Mouse (Mus musculus) heart, postnatal 14 days (tissue): ENCODE results near the gene Spcs2. TPM values are rescaled to one million over a fixed set of nuclear protein-coding genes. Genes with fewer than 3 reads are reported as not detected.
A peak's percentile ranks its signal among the peaks of the same experiment; 100 is the strongest.

Source experiments
- DNase-seq, 2 experiments: peaks; one replicate each; pipeline ENCODE4 v3.0.0; 2021 to 2022
- intact Hi-C: fragments of 180-260 bp; cut with DNase I; formaldehyde crosslinking; loops from one replicate; pipeline ENCODE4 v1.15.1; 2025
- total RNA-seq, 2 experiments: library from RNA; stranded (reverse); gene quantifications; 2 replicates each; pipeline ENCODE4 v1.2.3; 2021

The Spcs2 gene
- total RNA-seq, 2 experiments from 2014 or later = 44.1 to 53.6 TPM

DNA sequence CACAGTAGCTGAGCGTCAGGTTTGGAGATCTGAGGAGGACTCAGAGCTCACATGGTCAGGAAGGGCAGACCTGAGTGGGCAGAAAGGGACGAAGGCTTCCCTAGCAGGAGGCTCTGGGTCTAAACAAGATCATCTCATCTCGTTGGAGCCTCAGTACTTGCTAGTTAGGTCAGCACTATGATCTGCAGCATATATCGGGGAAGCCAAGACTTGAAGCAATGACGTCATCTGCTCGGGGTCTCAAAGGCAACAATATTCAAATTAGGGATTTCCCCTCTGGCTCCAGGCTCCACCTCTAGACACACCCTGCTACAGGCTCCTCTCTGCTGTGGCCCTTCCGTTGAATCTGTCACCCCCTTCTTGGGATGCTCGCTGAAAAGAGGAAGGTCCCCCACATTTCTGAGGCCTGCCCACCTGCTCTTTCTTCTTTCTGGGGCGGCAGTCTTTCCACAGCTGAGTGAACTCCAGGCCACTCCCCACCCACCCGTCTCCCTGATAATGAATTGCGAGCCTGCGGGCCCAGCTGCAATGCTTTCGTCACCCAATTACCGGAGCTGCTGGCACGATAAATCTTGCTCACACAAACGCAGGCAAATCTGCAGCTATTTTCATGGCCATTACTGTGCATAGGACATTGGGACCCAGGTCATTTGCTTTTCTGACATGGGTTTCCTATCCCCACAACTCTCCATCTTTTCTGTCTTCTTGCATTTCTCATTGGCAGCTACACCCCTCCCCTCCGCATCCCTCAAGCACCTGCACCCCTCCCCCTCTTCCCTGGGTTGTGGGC lies 67.9 kb downstream of the Spcs2 start:
- intact Hi-C loops = loop anchor here (5.0 kb wide), 2 partner anchors 82 to 83 kb away; partner anchors contain the start of gene Slco2b1
- no peak for DNase-seq

GRCm38 (mm10) chr7:99794096-99794495 lies 69.2 kb downstream of the Spcs2 start:
- intact Hi-C loops = no loop called here
- DNase-seq = no peak

DNA sequence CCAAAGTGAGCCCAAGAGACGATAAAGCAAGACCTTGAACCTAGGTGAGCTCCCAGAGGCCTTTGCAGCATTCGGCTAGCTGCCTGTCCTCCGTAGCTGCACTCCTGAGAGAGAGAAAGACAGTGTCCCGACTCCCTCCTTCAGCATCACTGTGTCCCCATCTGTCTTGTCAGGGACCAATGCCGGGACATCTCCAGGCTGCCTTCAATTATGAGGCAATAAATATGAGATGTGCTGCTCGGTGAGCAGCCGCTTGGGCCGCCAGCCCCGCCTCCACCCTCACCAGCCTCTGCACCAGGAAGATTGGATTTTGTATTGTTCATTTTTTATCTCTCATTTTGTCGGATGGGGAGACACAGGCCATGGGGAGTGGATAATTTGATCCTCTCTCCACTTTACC lies 72.4 kb downstream of the Spcs2 start:
- intact Hi-C loops = no loop called here
- DNase-seq = no peak

DNA sequence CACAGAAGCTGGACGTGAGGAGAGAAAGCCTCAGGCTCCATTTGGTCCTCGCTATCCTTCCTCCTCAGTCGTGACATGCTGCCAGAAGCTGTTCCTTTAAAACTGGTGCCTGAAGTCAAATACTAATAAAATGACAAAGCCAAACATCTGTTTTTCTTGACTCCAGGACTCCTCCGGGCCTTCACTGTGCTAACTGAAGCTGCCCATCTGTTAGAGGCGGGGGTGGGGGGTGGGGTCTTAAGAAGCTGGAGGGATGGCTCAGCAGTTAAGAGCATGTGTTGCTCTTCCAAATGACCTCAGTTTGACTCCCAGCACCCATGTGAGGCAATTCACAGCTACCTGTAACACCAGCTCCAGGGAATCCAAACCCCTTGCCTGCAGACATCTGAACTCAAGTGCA lies 74.7 kb downstream of the Spcs2 start:
- intact Hi-C loops = loop anchor here (5.0 kb wide), 1 partner anchor 56 kb away; the partner anchor contains the start of gene Olfr520
- peak; percentile 10 to 19 for DNase-seq

DNA sequence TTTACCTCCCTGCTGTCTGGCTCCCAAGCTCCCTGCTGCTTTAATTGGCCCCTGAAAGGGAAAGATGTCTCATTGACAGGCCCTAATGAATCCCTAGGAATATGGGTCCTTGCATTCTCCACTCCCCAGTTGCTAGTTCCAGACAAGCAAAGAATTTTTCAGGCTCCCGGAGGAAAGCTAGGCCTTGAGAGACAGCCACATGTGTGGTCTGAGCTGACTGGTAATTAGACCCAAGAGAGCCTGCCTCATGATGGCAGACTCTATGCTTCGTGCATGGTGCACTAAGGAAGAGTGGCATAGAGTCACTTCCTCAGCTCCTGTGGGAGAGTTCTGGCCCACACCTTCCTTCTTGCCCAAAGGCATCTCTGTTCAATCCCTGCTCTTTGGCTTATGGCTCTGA lies 75.3 kb downstream of the Spcs2 start:
- DNase-seq = no peak
- intact Hi-C loops = loop anchor here (5.0 kb wide), 1 partner anchor 56 kb away; the partner anchor contains the start of gene Olfr520

Other genes starting within 250 kb of the Spcs2 start
- 1 to 10 TPM; 2.6 to 3.3 TPM for gene Tpbgl, start 236.4 kb downstream of the Spcs2 start, total RNA-seq
- gene Slco2b1, start 152.1 kb downstream of the Spcs2 start, total RNA-seq = 10 to 100 TPM in 1 of 2 experiments, 1 to 10 TPM in 1; 8.8 to 11.4 TPM
- gene Olfr520, start 133.2 kb downstream of the Spcs2 start, total RNA-seq = under 1 TPM in 1 of 2 experiments, not detected in 1; 0.38 TPM
- gene Olfr521, start 100.0 kb downstream of the Spcs2 start, total RNA-seq = not detected
- gene Neu3, start 35.0 kb downstream of the Spcs2 start, total RNA-seq = 1 to 10 TPM; 3.9 to 4.9 TPM
- 1 to 10 TPM in 1 of 2 experiments, not detected in 1; 1.1 TPM for gene Xrra1, start 4.3 kb downstream of the Spcs2 start, total RNA-seq
- 10 to 100 TPM; 14.7 TPM for gene Rnf169, start 117.0 kb upstream of the Spcs2 start, total RNA-seq
- gene Chrdl2, start 142.7 kb upstream of the Spcs2 start, total RNA-seq = not detected